Mouse (Mus musculus) forebrain, embryonic 13.5 days (tissue): Measurements from ENCODE around the gene Ptprh. TPM values are rescaled to one million over a fixed set of nuclear protein-coding genes. Genes with fewer than 3 reads are reported as not detected.
"Not testable (repeated sequence)": the region's sequence is repeated elsewhere in the genome, so short reads cannot be mapped to it uniquely, and the experiment has no call there.

Experiments used
- ATAC-seq: fragments of 200-750 bp; cut with Nextera tagmentation; 2 replicates; pipeline ENCODE4 v1.8.0; 2017
- H3K27ac ChIP-seq: fragments of 300-500 bp; sonication (generic); 2 replicates; pipeline ENCODE4 v1.5.1; 2015; ENCODE audit warnings: inconsistent platforms, mild to moderate bottlenecking, moderate library complexity
- H3K27me3 ChIP-seq: fragments of 300-500 bp; sonication (generic); 2 replicates; pipeline ENCODE4 v1.6.1; 2015; ENCODE audit warnings: mild to moderate bottlenecking, inconsistent platforms
- H3K36me3 ChIP-seq: fragments of 300-500 bp; sonication (generic); 2 replicates; pipeline ENCODE4 v1.6.1; 2015; ENCODE audit warnings: mild to moderate bottlenecking, inconsistent platforms; ENCODE audit not compliant: poor library complexity, severe bottlenecking
- H3K4me1 ChIP-seq: fragments of 300-500 bp; sonication (generic); 2 replicates; pipeline ENCODE4 v1.6.1; 2015; ENCODE audit warnings: inconsistent platforms
- H3K4me2 ChIP-seq: fragments of 300-500 bp; sonication (generic); 2 replicates; pipeline ENCODE4 v1.6.1; 2015; ENCODE audit warnings: inconsistent platforms, mild to moderate bottlenecking, moderate library complexity
- H3K4me3 ChIP-seq: fragments of 300-500 bp; sonication (generic); 2 replicates; pipeline ENCODE4 v1.5.1; 2015; ENCODE audit warnings: mild to moderate bottlenecking, inconsistent platforms
- H3K9ac ChIP-seq: fragments of 300-500 bp; sonication (generic); 2 replicates; pipeline ENCODE4 v1.6.1; 2015; ENCODE audit warnings: mild to moderate bottlenecking, inconsistent platforms
- H3K9me3 ChIP-seq: fragments of 300-500 bp; sonication (generic); replicated peaks from 2 replicates; pipeline ENCODE4 v1.6.1; 2016; ENCODE audit warnings: inconsistent platforms
- WGBS: fragments of 180-500 bp; shearing (Covaris S2); methylation state at CpG from one replicate; pipeline ENCODE4 v1.1.7; 2015; 5-methylcytosine and 5-hydroxymethylcytosine counted together
- polyA plus RNA-seq: library from polyadenylated mRNA; unstranded; fragments of >200 nt; fragmentation: Nextera tagmentation; extraction: Ambion mirVana; gene quantifications from 2 replicates; pipeline ENCODE4 v1.2.1, GENCODE M21; 2015

Ptprh gene
- polyA plus RNA-seq, 1 experiment from 2014 or later = 0.09 TPM

GRCm38 (mm10) chr7:4629586-4629985 lies 25.7 kb upstream of the Ptprh start:
- no peak overlapping the region for H3K4me2 ChIP-seq
- H3K9me3 ChIP-seq = no peaks in the 10 kb centered on the region
- H3K9ac ChIP-seq = no peak overlapping the region
- 87% methylated on average over 5 of the region's 5 CpGs for WGBS
- H3K36me3 ChIP-seq = peaks cover 64% of the 10 kb centered on the region
- no peak overlapping the region for H3K27ac ChIP-seq
- H3K27me3 ChIP-seq = no peaks in the 10 kb centered on the region
- no peak for ATAC-seq
- H3K4me3 ChIP-seq = no peak overlapping the region
- no peaks in the 10 kb centered on the region for H3K4me1 ChIP-seq

GRCm38 (mm10) chr7:4625928-4626327 lies 22.1 kb upstream of the Ptprh start:
- no peaks in the 10 kb centered on the region for H3K27me3 ChIP-seq
- H3K9ac ChIP-seq = no peak overlapping the region
- 86% methylated on average over 2 of the region's 2 CpGs for WGBS
- no peaks in the 10 kb centered on the region for H3K4me1 ChIP-seq
- ATAC-seq = no peak
- peaks cover 30% of the 10 kb centered on the region for H3K36me3 ChIP-seq
- H3K9me3 ChIP-seq = no peaks in the 10 kb centered on the region
- no peak overlapping the region for H3K4me2 ChIP-seq
- H3K27ac ChIP-seq = no peak overlapping the region
- H3K4me3 ChIP-seq = no peak overlapping the region

GRCm38 (mm10) chr7:4624343-4624742 lies 20.5 kb upstream of the Ptprh start:
- no peak for ATAC-seq

GRCm38 (mm10) chr7:4623544-4624189 lies 19.8 kb upstream of the Ptprh start:
- H3K36me3 ChIP-seq = peaks cover 8% of the 10 kb centered on the region
- no peaks in the 10 kb centered on the region for H3K9me3 ChIP-seq
- no peaks in the 10 kb centered on the region for H3K4me1 ChIP-seq
- H3K9ac ChIP-seq = no peak overlapping the region
- 13% methylated on average over 4 of the region's 4 CpGs for WGBS
- no peak overlapping the region for H3K4me2 ChIP-seq
- no peak overlapping the region for H3K27ac ChIP-seq
- ATAC-seq = peak; percentile 56; the same call in 1 of the 2 replicates
- H3K4me3 ChIP-seq = no peak overlapping the region
- no peaks in the 10 kb centered on the region for H3K27me3 ChIP-seq

More at GRCm38 (mm10) chr7:4624343-4624742, 20.5 kb upstream of the Ptprh start:
- H3K36me3 ChIP-seq = peaks cover 15% of the 10 kb centered on the region
- no peaks in the 10 kb centered on the region for H3K27me3 ChIP-seq
- no peaks in the 10 kb centered on the region for H3K9me3 ChIP-seq
- no peak overlapping the region for H3K4me3 ChIP-seq
- H3K4me1 ChIP-seq = no peaks in the 10 kb centered on the region
- no peak overlapping the region for H3K9ac ChIP-seq
- H3K4me2 ChIP-seq = no peak overlapping the region
- no peak overlapping the region for H3K27ac ChIP-seq
- 51% methylated on average over 1 of the region's 1 CpGs for WGBS

- H3K9me3 ChIP-seq = no peaks in the 10 kb centered on the region
- H3K27me3 ChIP-seq = no peaks in the 10 kb centered on the region
- no peak overlapping the region for H3K9ac ChIP-seq
- H3K4me2 ChIP-seq = no peak overlapping the region
- no peak overlapping the region for H3K4me3 ChIP-seq
- H3K27ac ChIP-seq = no peak overlapping the region
- WGBS = 54% methylated on average over 1 of the region's 1 CpGs
- ATAC-seq = no peak
- H3K4me1 ChIP-seq = no peaks in the 10 kb centered on the region
- no peaks in the 10 kb centered on the region for H3K36me3 ChIP-seq
Measured at GRCm38 (mm10) chr7:4619979-4620378, 16.1 kb upstream of the Ptprh start.

GRCm38 (mm10) chr7:4613740-4614403 lies 10.0 kb upstream of the Ptprh start:
- H3K4me2 ChIP-seq = no peak overlapping the region
- WGBS = 85% methylated on average over 14 of the region's 14 CpGs
- no peak for ATAC-seq
- H3K27ac ChIP-seq = no peak overlapping the region
- H3K4me3 ChIP-seq = no peak overlapping the region
- no peaks in the 10 kb centered on the region for H3K27me3 ChIP-seq
- H3K9ac ChIP-seq = no peak overlapping the region
- H3K4me1 ChIP-seq = no peaks in the 10 kb centered on the region
- no peaks in the 10 kb centered on the region for H3K9me3 ChIP-seq
- no peaks in the 10 kb centered on the region for H3K36me3 ChIP-seq

GRCm38 (mm10) chr7:4612956-4613355 lies 9.1 kb upstream of the Ptprh start:
- ATAC-seq = no peak
- Histone ChIP-seq H3K4me1 (no peaks in the 10 kb centered on the region), H3K36me3 (no peaks in the 10 kb centered on the region), H3K4me2 (no peak overlapping the region), H3K27me3 (no peaks in the 10 kb centered on the region), H3K4me3 (no peak overlapping the region), H3K9me3 (no peaks in the 10 kb centered on the region), H3K27ac (no peak overlapping the region), H3K9ac (no peak overlapping the region)
- WGBS = 68% methylated on average over 1 of the region's 1 CpGs

- ATAC-seq = no peak
- WGBS = 69% methylated on average over 8 of the region's 8 CpGs
Measured at GRCm38 (mm10) chr7:4612386-4612785, 8.5 kb upstream of the Ptprh start.

GRCm38 (mm10) chr7:4611921-4612341 lies 8.1 kb upstream of the Ptprh start:
- Histone ChIP-seq H3K9ac (no peak overlapping the region), H3K9me3 (no peaks in the 10 kb centered on the region), H3K4me2 (no peak overlapping the region), H3K4me1 (no peaks in the 10 kb centered on the region), H3K27ac (no peak overlapping the region), H3K36me3 (no peaks in the 10 kb centered on the region), H3K27me3 (no peaks in the 10 kb centered on the region), H3K4me3 (no peak overlapping the region)
- no peak for ATAC-seq
- 79% methylated on average over 12 of the region's 12 CpGs for WGBS

More at GRCm38 (mm10) chr7:4612386-4612785, 8.5 kb upstream of the Ptprh start:
- Histone ChIP-seq H3K4me1 (no peaks in the 10 kb centered on the region), H3K27ac (no peak overlapping the region), H3K4me3 (no peak overlapping the region), H3K9ac (no peak overlapping the region), H3K9me3 (no peaks in the 10 kb centered on the region), H3K36me3 (no peaks in the 10 kb centered on the region), H3K4me2 (no peak overlapping the region), H3K27me3 (no peaks in the 10 kb centered on the region)

- H3K9me3 ChIP-seq = no peaks in the 10 kb centered on the region
- H3K27me3 ChIP-seq = no peaks in the 10 kb centered on the region
- H3K4me3 ChIP-seq = no peak overlapping the region
- no peak overlapping the region for H3K27ac ChIP-seq
- no peak overlapping the region for H3K4me2 ChIP-seq
- ATAC-seq = no peak
- no peaks in the 10 kb centered on the region for H3K36me3 ChIP-seq
- no peaks in the 10 kb centered on the region for H3K4me1 ChIP-seq
- WGBS = 85% methylated on average over 12 of the region's 12 CpGs
- H3K9ac ChIP-seq = no peak overlapping the region
Measured at GRCm38 (mm10) chr7:4611511-4611910, 7.7 kb upstream of the Ptprh start.

- Histone ChIP-seq H3K4me3 (no peak overlapping the region), H3K4me1 (no peaks in the 10 kb centered on the region), H3K4me2 (no peak overlapping the region), H3K27me3 (no peaks in the 10 kb centered on the region), H3K9me3 (no peaks in the 10 kb centered on the region), H3K27ac (no peak overlapping the region), H3K9ac (no peak overlapping the region), H3K36me3 (no peaks in the 10 kb centered on the region)
- no peak for ATAC-seq
- 77% methylated on average over 5 of the region's 5 CpGs for WGBS
Measured at GRCm38 (mm10) chr7:4608002-4608401, 4.2 kb upstream of the Ptprh start.

- Histone ChIP-seq H3K4me2 (no peak overlapping the region), H3K36me3 (no peaks in the 10 kb centered on the region), H3K4me3 (no peak overlapping the region), H3K9me3 (no peaks in the 10 kb centered on the region), H3K27ac (no peak overlapping the region), H3K4me1 (no peaks in the 10 kb centered on the region), H3K27me3 (no peaks in the 10 kb centered on the region), H3K9ac (no peak overlapping the region)
- WGBS = 86% methylated on average over 6 of the region's 6 CpGs
- ATAC-seq = no peak
Measured at GRCm38 (mm10) chr7:4602969-4603368, 872 bp downstream of the Ptprh start.

- H3K4me3 ChIP-seq, H3K36me3 ChIP-seq, H3K27me3 ChIP-seq, ATAC-seq, H3K27ac ChIP-seq, H3K9ac ChIP-seq, H3K9me3 ChIP-seq, H3K4me1 ChIP-seq, H3K4me2 ChIP-seq: not testable (repeated sequence)
- 77% methylated on average over 4 of the region's 4 CpGs for WGBS
Measured at GRCm38 (mm10) chr7:4597046-4597445, 6.8 kb downstream of the Ptprh start.
